Mouse (Mus musculus): ENCODE results near the gene Pacsin3. TPM values are rescaled to one million over a fixed set of nuclear protein-coding genes. Genes with fewer than 3 reads are reported as not detected.

The Pacsin3 gene
- 153 and 159 TPM in 2 replicates for polyA plus RNA-seq (2012; rRNA removed)

- H3K27ac ChIP-seq (ENCODE audit: insufficient read depth, low read length), result peak within 1 kb of the TSS; percentile 87
- H3K27me3 ChIP-seq (ENCODE audit: control insufficient read depth, insufficient read depth, low read length), result no peaks in the 10 kb centered on the region
- DNase-seq, result peak; percentile 78 to 81
- peak within 1 kb of the TSS; percentile 91 for H3K4me3 ChIP-seq (replicated peaks; ENCODE audit: insufficient read depth, low read depth, low read length)
- H3K4me1 ChIP-seq (ENCODE audit: control insufficient read depth, insufficient read depth, low read length), result peaks cover 11% of the 10 kb centered on the region; the same call in 1 of the 2 replicates
- 3% methylated on average over 27 of the region's 27 CpGs for WGBS
- TF ChIP-seq CTCF (IDR thresholded peaks at IDR 0.05; ENCODE audit: borderline replicate concordance, insufficient read depth, low read depth, low read length) (no peak), POLR2A (IDR thresholded peaks at IDR 0.05; ENCODE audit: borderline replicate concordance, insufficient read depth, low read length) (peak; percentile 27; the same call in 1 of the 2 replicates)
Measured at GRCm38 (mm10) chr2:91255661-91256150, at the start of gene Pacsin3. Gene Pacsin3 (plus strand): TSS chr2:91255954.

- no peak overlapping the region for H3K4me3 ChIP-seq (replicated peaks; ENCODE audit: insufficient read depth, low read depth, low read length)
- 91% methylated on average over 9 of the region's 9 CpGs for WGBS
- no peaks in the 10 kb centered on the region for H3K27me3 ChIP-seq (ENCODE audit: control insufficient read depth, insufficient read depth, low read length)
- no peak overlapping the region for H3K27ac ChIP-seq (ENCODE audit: insufficient read depth, low read length)
- no peak for TF ChIP-seq CTCF (IDR thresholded peaks at IDR 0.05; ENCODE audit: borderline replicate concordance, insufficient read depth, low read depth, low read length)
- TF ChIP-seq POLR2A (IDR thresholded peaks at IDR 0.05; ENCODE audit: borderline replicate concordance, insufficient read depth, low read length), result no peak
- DNase-seq, result no peak
- peaks cover 4% of the 10 kb centered on the region; the same call in 1 of the 2 replicates for H3K4me1 ChIP-seq (ENCODE audit: control insufficient read depth, insufficient read depth, low read length)
Measured at GRCm38 (mm10) chr2:91206254-91206775, 49.4 kb upstream of the Pacsin3 start.

GRCm38 (mm10) chr2:91213311-91213710 lies 42.4 kb upstream of the Pacsin3 start:
- no peak for DNase-seq
- Histone ChIP-seq H3K27me3 (ENCODE audit: control insufficient read depth, insufficient read depth, low read length) (no peaks in the 10 kb centered on the region), H3K4me1 (ENCODE audit: control insufficient read depth, insufficient read depth, low read length) (peaks cover 6% of the 10 kb centered on the region; the same call in 1 of the 2 replicates), H3K4me3 (replicated peaks; ENCODE audit: insufficient read depth, low read depth, low read length) (no peak overlapping the region), H3K27ac (ENCODE audit: insufficient read depth, low read length) (no peak overlapping the region)
- no peak for TF ChIP-seq CTCF (IDR thresholded peaks at IDR 0.05; ENCODE audit: borderline replicate concordance, insufficient read depth, low read depth, low read length)
- no peak for TF ChIP-seq POLR2A (IDR thresholded peaks at IDR 0.05; ENCODE audit: borderline replicate concordance, insufficient read depth, low read length)

- Histone ChIP-seq H3K27ac (ENCODE audit: insufficient read depth, low read length) (no peak overlapping the region), H3K27me3 (ENCODE audit: control insufficient read depth, insufficient read depth, low read length) (no peaks in the 10 kb centered on the region), H3K4me3 (replicated peaks; ENCODE audit: insufficient read depth, low read depth, low read length) (no peak overlapping the region), H3K4me1 (ENCODE audit: control insufficient read depth, insufficient read depth, low read length) (peaks cover 6% of the 10 kb centered on the region; the same call in 1 of the 2 replicates)
- DNase-seq, result peak; percentile 40 to 49
- 20% methylated on average over 4 of the region's 4 CpGs for WGBS
- no peak for TF ChIP-seq POLR2A (IDR thresholded peaks at IDR 0.05; ENCODE audit: borderline replicate concordance, insufficient read depth, low read length)
- TF ChIP-seq CTCF (IDR thresholded peaks at IDR 0.05; ENCODE audit: borderline replicate concordance, insufficient read depth, low read depth, low read length), result no peak
Measured at GRCm38 (mm10) chr2:91217032-91217431, 38.7 kb upstream of the Pacsin3 start.

GRCm38 (mm10) chr2:91220501-91220900 lies 35.3 kb upstream of the Pacsin3 start:
- TF ChIP-seq CTCF (IDR thresholded peaks at IDR 0.05; ENCODE audit: borderline replicate concordance, insufficient read depth, low read depth, low read length) (no peak), POLR2A (IDR thresholded peaks at IDR 0.05; ENCODE audit: borderline replicate concordance, insufficient read depth, low read length) (no peak)
- WGBS, result 99% methylated on average over 3 of the region's 3 CpGs
- DNase-seq, result no peak
- Histone ChIP-seq H3K27me3 (ENCODE audit: control insufficient read depth, insufficient read depth, low read length) (no peaks in the 10 kb centered on the region), H3K27ac (ENCODE audit: insufficient read depth, low read length) (no peak overlapping the region), H3K4me3 (replicated peaks; ENCODE audit: insufficient read depth, low read depth, low read length) (no peak overlapping the region), H3K4me1 (ENCODE audit: control insufficient read depth, insufficient read depth, low read length) (peaks cover 6% of the 10 kb centered on the region; the same call in 1 of the 2 replicates)

GRCm38 (mm10) chr2:91223614-91224013 lies 32.1 kb upstream of the Pacsin3 start:
- no peaks in the 10 kb centered on the region for H3K27me3 ChIP-seq (ENCODE audit: control insufficient read depth, insufficient read depth, low read length)
- DNase-seq, result peak in 1 of 2 experiments; percentile 20
- no peak overlapping the region for H3K27ac ChIP-seq (ENCODE audit: insufficient read depth, low read length)
- no peak overlapping the region for H3K4me3 ChIP-seq (replicated peaks; ENCODE audit: insufficient read depth, low read depth, low read length)
- TF ChIP-seq POLR2A (IDR thresholded peaks at IDR 0.05; ENCODE audit: borderline replicate concordance, insufficient read depth, low read length) (no peak), CTCF (IDR thresholded peaks at IDR 0.05; ENCODE audit: borderline replicate concordance, insufficient read depth, low read depth, low read length) (peak; percentile 28; the same call in 1 of the 2 replicates)
- no peaks in the 10 kb centered on the region for H3K4me1 ChIP-seq (ENCODE audit: control insufficient read depth, insufficient read depth, low read length)
- WGBS, result 51% methylated on average over 2 of the region's 2 CpGs

- no peak for DNase-seq
- H3K4me1 ChIP-seq (ENCODE audit: control insufficient read depth, insufficient read depth, low read length), result no peaks in the 10 kb centered on the region
- H3K27ac ChIP-seq (ENCODE audit: insufficient read depth, low read length), result no peak overlapping the region
- WGBS, result 71% methylated on average over 2 of the region's 2 CpGs
- H3K27me3 ChIP-seq (ENCODE audit: control insufficient read depth, insufficient read depth, low read length), result no peaks in the 10 kb centered on the region
- TF ChIP-seq CTCF (IDR thresholded peaks at IDR 0.05; ENCODE audit: borderline replicate concordance, insufficient read depth, low read depth, low read length), result no peak
- TF ChIP-seq POLR2A (IDR thresholded peaks at IDR 0.05; ENCODE audit: borderline replicate concordance, insufficient read depth, low read length), result no peak
- no peak overlapping the region for H3K4me3 ChIP-seq (replicated peaks; ENCODE audit: insufficient read depth, low read depth, low read length)
Measured at GRCm38 (mm10) chr2:91229735-91230134, 26.0 kb upstream of the Pacsin3 start.
